Mouse (Mus musculus): Measurements from ENCODE around the gene Ccdc124. TPM values are rescaled to one million over a fixed set of nuclear protein-coding genes. Genes with fewer than 3 reads are reported as not detected.

Gene Ccdc124
- total RNA-seq, 2 experiments from 2014 or later, result 94.8 to 99.0 TPM

DNA sequence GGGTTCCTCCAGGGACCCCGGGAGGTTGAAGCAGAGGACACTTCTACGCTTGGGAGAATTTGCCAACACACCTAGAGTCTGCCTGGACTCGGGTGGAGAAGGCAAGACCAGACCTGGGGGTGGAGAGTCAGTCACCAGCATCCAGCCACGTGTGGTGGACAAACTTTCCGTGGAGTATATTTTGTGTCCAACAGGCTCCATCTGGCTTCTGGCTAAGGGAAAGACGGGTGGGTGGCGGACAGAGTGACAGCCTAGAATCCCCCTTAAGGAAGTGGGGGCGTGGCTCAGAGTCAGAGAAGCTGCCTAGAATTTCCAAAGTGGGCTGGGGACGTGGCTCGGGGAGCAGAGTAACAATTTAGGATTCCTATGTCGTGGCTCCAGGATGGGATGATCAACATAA lies 51.7 kb downstream of the Ccdc124 start:
- DNase-seq (ENCODE audit: extremely low spot score in 1 of 2, low spot score in 2 of 2), result peak in 1 of 2 experiments; percentile 38

GRCm38 (mm10) chr8:70821399-70821962 lies 52.3 kb downstream of the Ccdc124 start:
- no peak overlapping the region for H3K4me3 ChIP-seq
- peak; percentile 94 for TF ChIP-seq CTCF (IDR thresholded peaks at IDR 0.05)
- DNase-seq (ENCODE audit: extremely low spot score in 1 of 2, low spot score in 2 of 2), result peak; percentile 62 to 74
- no peak overlapping the region for H3K27ac ChIP-seq
- intact Hi-C loops (cut with DNase I), result no loop called here

More for the DNA sequence above, 51.7 kb downstream of the Ccdc124 start:
- intact Hi-C loops (cut with DNase I), result loop anchor here (1.0 kb wide), 1 partner anchor 19 kb away; no protein-coding TSS in a partner anchor
- H3K4me3 ChIP-seq, result no peak overlapping the region
- TF ChIP-seq CTCF (IDR thresholded peaks at IDR 0.05), result no peak
- no peak overlapping the region for H3K27ac ChIP-seq

- intact Hi-C loops (cut with DNase I), result no loop called here
- no peak for TF ChIP-seq CTCF (IDR thresholded peaks at IDR 0.05)
- no peak overlapping the region for H3K27ac ChIP-seq
Observed at GRCm38 (mm10) chr8:70820101-70820935, 53.4 kb downstream of the Ccdc124 start.

More at GRCm38 (mm10) chr8:70820101-70820935, 53.4 kb downstream of the Ccdc124 start:
- no peak for DNase-seq (ENCODE audit: extremely low spot score in 1 of 2, low spot score in 2 of 2)
- H3K4me3 ChIP-seq, result no peak overlapping the region

Small RNA genes within 50 kb of the gene (microRNA-seq; reads per million reads assigned to microRNA genes)
- 0.73 to 3.3 reads per million in 2 experiments for gene Mir7067

Other genes with a start within 250 kb of the Ccdc124 start
- not detected for gene Gdf15, start 241.5 kb downstream of the Ccdc124 start, total RNA-seq (2021)
- gene Pgpep1, start 213.5 kb downstream of the Ccdc124 start, total RNA-seq (2021), result 10 to 100 TPM; 15.5 to 17.5 TPM
- 10 to 100 TPM; 62.1 to 62.9 TPM for gene Lsm4, start 200.7 kb downstream of the Ccdc124 start, total RNA-seq (2021)
- 100 to 1,000 TPM; 247 to 264 TPM for gene Jund, start 175.0 kb downstream of the Ccdc124 start, total RNA-seq (2021)
- under 1 TPM; 0.16 to 0.21 TPM for gene Iqcn, start 170.5 kb downstream of the Ccdc124 start, total RNA-seq (2021)
- not detected for gene Gm3336, start 155.4 kb downstream of the Ccdc124 start, total RNA-seq (2021)
- gene Pde4c, start 150.2 kb downstream of the Ccdc124 start, total RNA-seq (2021), result 1 to 10 TPM; 1.9 to 3.0 TPM
- 100 to 1,000 TPM; 808 to 835 TPM for gene Rab3a, start 119.3 kb downstream of the Ccdc124 start, total RNA-seq (2021)
- gene Mpv17l2, start 113.0 kb downstream of the Ccdc124 start, total RNA-seq (2021), result 10 to 100 TPM; 33.3 to 35.7 TPM
- 100 to 1,000 TPM; 159 to 160 TPM for gene Pik3r2, start 97.2 kb downstream of the Ccdc124 start, total RNA-seq (2021)
- gene Mast3, start 68.9 kb downstream of the Ccdc124 start, total RNA-seq (2021), result 100 to 1,000 TPM; 369 to 386 TPM
- under 1 TPM; 0.77 to 0.82 TPM for gene Il12rb1, start 65.5 kb downstream of the Ccdc124 start, total RNA-seq (2021)
- 10 to 100 TPM; 19.5 to 20.7 TPM for gene Arrdc2, start 34.2 kb downstream of the Ccdc124 start, total RNA-seq (2021)
- 10 to 100 TPM; 20.0 to 20.4 TPM for gene Kcnn1, start 10.7 kb downstream of the Ccdc124 start, total RNA-seq (2021)
- gene Slc5a5, start 18.8 kb upstream of the Ccdc124 start, total RNA-seq (2021), result 10 to 100 TPM in 1 of 2 experiments, 1 to 10 TPM in 1; 9.9 to 10.3 TPM
- 100 to 1,000 TPM; 588 to 633 TPM for gene Rpl18a, start 23.5 kb upstream of the Ccdc124 start, total RNA-seq (2021)
- gene Map1s, start 32.0 kb upstream of the Ccdc124 start, total RNA-seq (2021), result 10 to 100 TPM; 80.4 to 95.7 TPM